Mouse (Mus musculus): ENCODE results near the gene Mxra8. TPM values are rescaled to one million over a fixed set of nuclear protein-coding genes. Genes with fewer than 3 reads are reported as not detected.
A peak's percentile ranks its signal among the peaks of the same experiment; 100 is the strongest.

Gene Mxra8
- 29.3 and 33.9 TPM in 2 replicates for polyA plus RNA-seq (2015; fragmentation: Nextera tagmentation; extraction: Ambion mirVana)

GRCm38 (mm10) chr4:155839483-155839910, at the start of gene Mxra8:
TSS of gene Mxra8 (plus strand) at chr4:155839680.
- Histone ChIP-seq H3K4me3 (peak within 1 kb of the TSS; percentile 38), H3K9me3 (no peaks in the 10 kb centered on the region), H3K36me3 (peaks cover 3% of the 10 kb centered on the region; the same call in 1 of the 2 replicates), H3K27me3 (peaks cover 26% of the 10 kb centered on the region), H3K4me1 (replicated peaks) (peaks cover 26% of the 10 kb centered on the region), H3K27ac (replicated peaks) (peak within 1 kb of the TSS; percentile 46; the same call in 1 of the 2 replicates), H3K9ac (peak within 1 kb of the TSS; percentile 64), H3K4me2 (peak within 1 kb of the TSS; percentile 60)
- peak; percentile 54 for ATAC-seq (ENCODE audit: low read depth)
- 2% methylated on average over 16 of the region's 16 CpGs for WGBS

GRCm38 (mm10) chr4:155790021-155790489, 49.4 kb upstream of the Mxra8 start, which contains the start of gene Ankrd65:
TSS of gene Ankrd65 (plus strand) at chr4:155790439.
- WGBS, result 85% methylated on average over 3 of the region's 3 CpGs
- Histone ChIP-seq H3K4me1 (replicated peaks) (peaks cover 6% of the 10 kb centered on the region; the same call in 1 of the 2 replicates), H3K9me3 (no peaks in the 10 kb centered on the region), H3K9ac (no peak within 1 kb of the TSS), H3K4me2 (no peak within 1 kb of the TSS), H3K4me3 (no peak within 1 kb of the TSS), H3K27ac (replicated peaks) (no peak within 1 kb of the TSS), H3K27me3 (no peaks in the 10 kb centered on the region), H3K36me3 (no peaks in the 10 kb centered on the region)
- ATAC-seq (ENCODE audit: low read depth), result no peak

GRCm38 (mm10) chr4:155790650-155791161, 48.8 kb upstream of the Mxra8 start:
- Histone ChIP-seq H3K27ac (replicated peaks) (no peak overlapping the region), H3K36me3 (no peaks in the 10 kb centered on the region), H3K9me3 (no peaks in the 10 kb centered on the region), H3K4me3 (no peak overlapping the region), H3K9ac (no peak overlapping the region), H3K4me2 (no peak overlapping the region), H3K27me3 (no peaks in the 10 kb centered on the region), H3K4me1 (replicated peaks) (no peaks in the 10 kb centered on the region)
- 68% methylated on average over 3 of the region's 3 CpGs for WGBS
- no peak for ATAC-seq (ENCODE audit: low read depth)

GRCm38 (mm10) chr4:155791240-155791933, 48.1 kb upstream of the Mxra8 start:
- WGBS, result 77% methylated on average over 24 of the region's 24 CpGs
- H3K36me3 ChIP-seq, result no peaks in the 10 kb centered on the region
- no peaks in the 10 kb centered on the region for H3K4me1 ChIP-seq (replicated peaks)
- H3K27ac ChIP-seq (replicated peaks), result no peak overlapping the region
- ATAC-seq (ENCODE audit: low read depth), result no peak
- no peak overlapping the region for H3K4me3 ChIP-seq
- no peak overlapping the region for H3K4me2 ChIP-seq
- no peaks in the 10 kb centered on the region for H3K27me3 ChIP-seq
- H3K9me3 ChIP-seq, result no peaks in the 10 kb centered on the region
- no peak overlapping the region for H3K9ac ChIP-seq

- no peak for ATAC-seq (ENCODE audit: low read depth)
- H3K9me3 ChIP-seq, result no peaks in the 10 kb centered on the region
- no peaks in the 10 kb centered on the region for H3K4me1 ChIP-seq (replicated peaks)
- no peaks in the 10 kb centered on the region for H3K36me3 ChIP-seq
- H3K27ac ChIP-seq (replicated peaks), result no peak overlapping the region
- H3K4me2 ChIP-seq, result no peak overlapping the region
- WGBS, result 83% methylated on average over 2 of the region's 2 CpGs
- H3K4me3 ChIP-seq, result no peak overlapping the region
- no peak overlapping the region for H3K9ac ChIP-seq
- H3K27me3 ChIP-seq, result no peaks in the 10 kb centered on the region
These were observed 45.8 kb upstream of the Mxra8 start for GRCm38 (mm10) chr4:155793730-155794129.

GRCm38 (mm10) chr4:155802075-155802474, 37.4 kb upstream of the Mxra8 start:
- Histone ChIP-seq H3K9ac (no peak overlapping the region), H3K4me3 (no peak overlapping the region), H3K9me3 (no peaks in the 10 kb centered on the region), H3K36me3 (peaks cover 13% of the 10 kb centered on the region), H3K4me1 (replicated peaks) (peaks cover 25% of the 10 kb centered on the region), H3K4me2 (no peak overlapping the region), H3K27ac (replicated peaks) (no peak overlapping the region), H3K27me3 (no peaks in the 10 kb centered on the region)
- 93% methylated on average over 1 of the region's 1 CpGs for WGBS
- no peak for ATAC-seq (ENCODE audit: low read depth)

GRCm38 (mm10) chr4:155802741-155803339, 36.6 kb upstream of the Mxra8 start, which contains the start of gene Mrpl20:
TSS of gene Mrpl20 (plus strand) at chr4:155802878.
- Histone ChIP-seq H3K4me3 (peak within 1 kb of the TSS; percentile 70), H3K27me3 (no peaks in the 10 kb centered on the region), H3K9ac (peak within 1 kb of the TSS; percentile 81), H3K36me3 (peaks cover 18% of the 10 kb centered on the region), H3K9me3 (no peaks in the 10 kb centered on the region), H3K27ac (replicated peaks) (peak within 1 kb of the TSS; percentile 70), H3K4me2 (peak within 1 kb of the TSS; percentile 80), H3K4me1 (replicated peaks) (peaks cover 25% of the 10 kb centered on the region)
- WGBS, result 18% methylated on average over 12 of the region's 12 CpGs
- ATAC-seq (ENCODE audit: low read depth), result no peak; the same call in 1 of the 2 replicates

GRCm38 (mm10) chr4:155803340-155804041, 36.0 kb upstream of the Mxra8 start:
- Histone ChIP-seq H3K36me3 (peaks cover 25% of the 10 kb centered on the region), H3K9me3 (no peaks in the 10 kb centered on the region), H3K4me1 (replicated peaks) (peaks cover 25% of the 10 kb centered on the region), H3K4me2 (peak overlapping the region; percentile 80), H3K27me3 (no peaks in the 10 kb centered on the region), H3K9ac (peak overlapping the region; percentile 81), H3K4me3 (peak overlapping the region; percentile 70), H3K27ac (replicated peaks) (peak overlapping the region; percentile 70)
- WGBS, result under 1% methylated on average over 58 of the region's 58 CpGs
- peak; percentile 96 for ATAC-seq (ENCODE audit: low read depth)

GRCm38 (mm10) chr4:155807841-155808240, 31.6 kb upstream of the Mxra8 start:
- 90% methylated on average over 3 of the region's 3 CpGs for WGBS
- H3K4me1 ChIP-seq (replicated peaks), result peaks cover 32% of the 10 kb centered on the region
- no peak overlapping the region for H3K27ac ChIP-seq (replicated peaks)
- no peak for ATAC-seq (ENCODE audit: low read depth)
- no peak overlapping the region for H3K9ac ChIP-seq
- H3K4me3 ChIP-seq, result no peak overlapping the region
- peaks cover 50% of the 10 kb centered on the region for H3K36me3 ChIP-seq
- H3K9me3 ChIP-seq, result no peaks in the 10 kb centered on the region
- H3K4me2 ChIP-seq, result no peak overlapping the region
- H3K27me3 ChIP-seq, result no peaks in the 10 kb centered on the region

GRCm38 (mm10) chr4:155811929-155812664, 27.4 kb upstream of the Mxra8 start, which contains the start of gene Ccnl2:
TSS of gene Ccnl2 (plus strand) at chr4:155812489.
- H3K36me3 ChIP-seq, result peaks cover 67% of the 10 kb centered on the region

GRCm38 (mm10) chr4:155812665-155813181, 26.8 kb upstream of the Mxra8 start:
- WGBS, result under 1% methylated on average over 49 of the region's 49 CpGs
- Histone ChIP-seq H3K27ac (replicated peaks) (peak overlapping the region; percentile 92), H3K4me2 (peak overlapping the region; percentile 95), H3K9me3 (no peaks in the 10 kb centered on the region), H3K27me3 (no peaks in the 10 kb centered on the region), H3K4me1 (replicated peaks) (peaks cover 29% of the 10 kb centered on the region), H3K4me3 (peak overlapping the region; percentile 100), H3K9ac (peak overlapping the region; percentile 99), H3K36me3 (peaks cover 68% of the 10 kb centered on the region)
- ATAC-seq (ENCODE audit: low read depth), result peak; percentile 55

More at GRCm38 (mm10) chr4:155811929-155812664, 27.4 kb upstream of the Mxra8 start, which contains the start of gene Ccnl2:
- Histone ChIP-seq H3K9me3 (no peaks in the 10 kb centered on the region), H3K27ac (replicated peaks) (peak within 1 kb of the TSS; percentile 92), H3K4me3 (peak within 1 kb of the TSS; percentile 100), H3K4me2 (peak within 1 kb of the TSS; percentile 95), H3K9ac (peak within 1 kb of the TSS; percentile 99), H3K27me3 (no peaks in the 10 kb centered on the region), H3K4me1 (replicated peaks) (peaks cover 29% of the 10 kb centered on the region)
- WGBS, result 2% methylated on average over 60 of the region's 60 CpGs
- ATAC-seq (ENCODE audit: low read depth), result peak; percentile 99

Measured in neural tube, embryonic 13.5 days (tissue).